ENCODE assay signal across 14 mouse cellular contexts in genomic region chr14:60702377-60703140, GRCm38 (mm10).
DNase-seq lines count a peak whose midpoint lies in the region; ATAC-seq and TF ChIP-seq lines count a peak whose summit lies in the region.
"Had no signal": no experiment of that assay in that cellular context is flagged by ENCODE, and none has a peak within 500 bp of the region (broad histone marks: within the 10 kb centered on the region; RNA-seq: fewer than 3 reads in every experiment).

No protein-coding gene starts in this region.

- no peaks in the 10 kb centered on the region for H3K9me3 ChIP-seq in intestine, embryonic 14.5 days (ENCODE audit: control insufficient read depth, low read length)
- H3K9me3 ChIP-seq in kidney, embryonic 16.5 days (ENCODE audit: low read length), result no peaks in the 10 kb centered on the region
- no peaks in the 10 kb centered on the region for H3K9me3 ChIP-seq in forebrain, embryonic 15.5 days

- no peak overlapping the region for H3K4me3 ChIP-seq in intestine, embryonic 14.5 days (ENCODE audit: low read depth, low read length)
- H3K4me3 ChIP-seq in kidney, embryonic 16.5 days (ENCODE audit: low read length), result peak overlapping the region; percentile 11; the same call in 1 of the 2 replicates
- peak overlapping the region; percentile 46 for H3K4me3 ChIP-seq in small intestine, adult 2 months (ENCODE audit: low read depth, low read length)
- H3K4me3 ChIP-seq in forebrain, embryonic 15.5 days, result no peak overlapping the region
- H3K4me3 ChIP-seq: layer of hippocampus, adult 2 months had no signal

- H3K4me2 ChIP-seq in intestine, embryonic 14.5 days (ENCODE audit: low read length), result peak overlapping the region; percentile 37
- H3K4me2 ChIP-seq in kidney, embryonic 16.5 days (replicated peaks; ENCODE audit: low read depth, low read length), result peak overlapping the region; percentile 36; the same call in 1 of the 2 replicates
- H3K4me2 ChIP-seq in forebrain, embryonic 15.5 days (replicated peaks), result no peak overlapping the region

- H3K27ac ChIP-seq in intestine, embryonic 14.5 days (ENCODE audit: low read depth), result no peak overlapping the region
- H3K27ac ChIP-seq in kidney, embryonic 16.5 days (ENCODE audit: low read length), result peak overlapping the region; percentile 84
- peak overlapping the region; percentile 63 for H3K27ac ChIP-seq in small intestine, adult 2 months (ENCODE audit: insufficient read depth, low read depth, low read length)
- no peak overlapping the region for H3K27ac ChIP-seq in forebrain, embryonic 15.5 days (replicated peaks)

- whole genome bisulfite sequencing in intestine, embryonic 14.5 days, result 54% methylated on average over 10 of the region's 10 CpGs
- 34% methylated on average over 10 of the region's 10 CpGs for WGBS in kidney, embryonic 16.5 days
- WGBS in small intestine, adult 2 months, result 27% methylated on average over 10 of the region's 10 CpGs
- 83% methylated on average over 10 of the region's 10 CpGs for WGBS in forebrain, embryonic 15.5 days

- no peaks in the 10 kb centered on the region for H3K36me3 ChIP-seq in intestine, embryonic 14.5 days (ENCODE audit: control insufficient read depth, insufficient read depth, low read length)
- H3K36me3 ChIP-seq in kidney, embryonic 16.5 days (ENCODE audit: insufficient read depth, low read length), result no peaks in the 10 kb centered on the region
- H3K36me3 ChIP-seq in small intestine, adult 2 months (ENCODE audit: control insufficient read depth, insufficient read depth, low read length), result peaks cover 7% of the 10 kb centered on the region; the same call in 1 of the 2 replicates
- no peaks in the 10 kb centered on the region for H3K36me3 ChIP-seq in forebrain, embryonic 15.5 days

- TF ChIP-seq CTCF in small intestine, adult 2 months (IDR thresholded peaks at IDR 0.05; ENCODE audit: extremely low read depth, insufficient read length, insufficient replicate concordance, low read depth, low read length), result no peak; the same call in 1 of the 2 replicates

- TF ChIP-seq POLR2A in small intestine, adult 2 months (IDR thresholded peaks at IDR 0.05; ENCODE audit: low read depth, low read length), result 0 out of 2 replicates have a peak, but pooled peaks have one; percentile 15

- H3K27me3 ChIP-seq in intestine, embryonic 14.5 days (replicated peaks; ENCODE audit: control insufficient read depth, insufficient read depth, low read length), result no peaks in the 10 kb centered on the region
- H3K27me3 ChIP-seq in kidney, embryonic 16.5 days (ENCODE audit: insufficient read depth, low read length), result no peaks in the 10 kb centered on the region
- no peaks in the 10 kb centered on the region for H3K27me3 ChIP-seq in small intestine, adult 2 months (ENCODE audit: control insufficient read depth, insufficient read depth, low read length)
- no peaks in the 10 kb centered on the region for H3K27me3 ChIP-seq in forebrain, embryonic 15.5 days

- H3K4me1 ChIP-seq in intestine, embryonic 14.5 days (replicated peaks; ENCODE audit: control insufficient read depth, insufficient read depth, low read length), result peaks cover 12% of the 10 kb centered on the region
- peaks cover 48% of the 10 kb centered on the region for H3K4me1 ChIP-seq in kidney, embryonic 16.5 days (ENCODE audit: insufficient read depth, low read length)
- peaks cover 12% of the 10 kb centered on the region; the same call in 1 of the 2 replicates for H3K4me1 ChIP-seq in small intestine, adult 2 months (ENCODE audit: control insufficient read depth, insufficient read depth, insufficient read length, low read length)
- H3K4me1 ChIP-seq in forebrain, embryonic 15.5 days, result peaks cover 21% of the 10 kb centered on the region

- H3K9ac ChIP-seq in intestine, embryonic 14.5 days (ENCODE audit: low read length), result no peak overlapping the region
- 0 out of 2 replicates have a peak overlapping the region, but pooled peaks have one; percentile 22 for H3K9ac ChIP-seq in kidney, embryonic 16.5 days (replicated peaks; ENCODE audit: low read length)
- no peak overlapping the region for H3K9ac ChIP-seq in forebrain, embryonic 15.5 days (replicated peaks)

- peak; percentile 66 for ATAC-seq in intestine, embryonic 14.5 days (replicated peaks; ENCODE audit: low FRiP score, low TSS enrichment, low read depth)
- ATAC-seq in kidney, embryonic 16.5 days (ENCODE audit: low FRiP score, low TSS enrichment), result peak; percentile 93
- ATAC-seq in forebrain, embryonic 15.5 days (replicated peaks), result no peak

- peak; percentile 48 to 59 for DNase-seq in cerebellum, postnatal 25 days
- DNase-seq in cerebellum, postnatal 4 days (ENCODE audit: low spot score in 2 of 2), result no peak
- DNase-seq in intestine, embryonic 14.5 days (ENCODE audit: low spot score), result no peak
- no peak for DNase-seq in right cerebral cortex, postnatal 14 days
- no peak for DNase-seq in ovary, postnatal 10 days (ENCODE audit: low spot score)
- DNase-seq: B cell, adult 2 months; embryo, embryonic 11 days; heart, adult 11 months; heart, postnatal 4 days; thymus, adult 2 months had no signal

Comparison
In these comparisons a context has a peak if more than half of its experiments do, and no peak if none do; other contexts are left out.
1. DNase-seq: peak in cerebellum, postnatal 25 days (2 of 2); none in cerebellum, postnatal 4 days (0 of 2), intestine, embryonic 14.5 days (single experiment), right cerebral cortex, postnatal 14 days (single experiment) and ovary, postnatal 10 days (single experiment).
2. H3K27ac ChIP-seq: peak in kidney, embryonic 16.5 days (single experiment) and small intestine, adult 2 months (single experiment); none in intestine, embryonic 14.5 days (single experiment) and forebrain, embryonic 15.5 days (single experiment).
3. H3K4me3 ChIP-seq: peak in kidney, embryonic 16.5 days (single experiment) and small intestine, adult 2 months (single experiment); none in intestine, embryonic 14.5 days (single experiment) and forebrain, embryonic 15.5 days (single experiment).